Mouse (Mus musculus): ENCODE results near the gene Mark2. TPM values are rescaled to one million over a fixed set of nuclear protein-coding genes. Genes with fewer than 3 reads are reported as not detected.
"Not testable (repeated sequence)": the region's sequence is repeated elsewhere in the genome, so short reads cannot be mapped to it uniquely, and the experiment has no call there.

The Mark2 gene
- total RNA-seq (2015; ENCODE audit: low replicate concordance) (48.7 and 54.1 TPM in 2 replicates), total RNA-seq (2017; ENCODE audit: low replicate concordance) (38.4 and 51.5 TPM in 2 replicates)

GRCm38 (mm10) chr19:7341512-7342397 lies at the start of gene Mark2:
Gene Mark2 (minus strand): TSS chr19:7341860.
- peak; percentile 83 for ATAC-seq (replicated peaks; ENCODE audit: low FRiP score, poor library complexity, severe bottlenecking)

GRCm38 (mm10) chr19:7388488-7388887 lies 46.8 kb upstream of the Mark2 start:
- no peak for ATAC-seq (replicated peaks; ENCODE audit: low FRiP score, poor library complexity, severe bottlenecking)

GRCm38 (mm10) chr19:7386042-7386441 lies 44.4 kb upstream of the Mark2 start:
- ATAC-seq (replicated peaks; ENCODE audit: low FRiP score, poor library complexity, severe bottlenecking): no peak

GRCm38 (mm10) chr19:7382903-7383865 lies 41.5 kb upstream of the Mark2 start, which contains the start of gene Spindoc:
Gene Spindoc (minus strand): TSS chr19:7382994.
- peak; percentile 98 for ATAC-seq (replicated peaks; ENCODE audit: low FRiP score, poor library complexity, severe bottlenecking)

- ATAC-seq (replicated peaks; ENCODE audit: low FRiP score, poor library complexity, severe bottlenecking): peak; percentile 58
These were observed 40.7 kb upstream of the Mark2 start for GRCm38 (mm10) chr19:7382248-7382902.

GRCm38 (mm10) chr19:7381906-7382247 lies 40.2 kb upstream of the Mark2 start:
- no peak for ATAC-seq (replicated peaks; ENCODE audit: low FRiP score, poor library complexity, severe bottlenecking)

GRCm38 (mm10) chr19:7377639-7378038 lies 36.0 kb upstream of the Mark2 start:
- no peak for ATAC-seq (replicated peaks; ENCODE audit: low FRiP score, poor library complexity, severe bottlenecking)

- ATAC-seq (replicated peaks; ENCODE audit: low FRiP score, poor library complexity, severe bottlenecking): no peak
These were observed 32.8 kb upstream of the Mark2 start for GRCm38 (mm10) chr19:7374491-7374890.

- ATAC-seq (replicated peaks; ENCODE audit: low FRiP score, poor library complexity, severe bottlenecking): not testable (repeated sequence)
These were observed 27.8 kb upstream of the Mark2 start for GRCm38 (mm10) chr19:7369469-7369868.

- no peak for ATAC-seq (replicated peaks; ENCODE audit: low FRiP score, poor library complexity, severe bottlenecking)
These were observed 12.0 kb upstream of the Mark2 start for GRCm38 (mm10) chr19:7353636-7354035.

- ATAC-seq (replicated peaks; ENCODE audit: low FRiP score, poor library complexity, severe bottlenecking): no peak
These were observed 11.3 kb upstream of the Mark2 start for GRCm38 (mm10) chr19:7352809-7353495.

GRCm38 (mm10) chr19:7349993-7350392 lies 8.3 kb upstream of the Mark2 start:
- no peak for ATAC-seq (replicated peaks; ENCODE audit: low FRiP score, poor library complexity, severe bottlenecking)

- ATAC-seq (replicated peaks; ENCODE audit: low FRiP score, poor library complexity, severe bottlenecking): no peak
These were observed 3.6 kb upstream of the Mark2 start for GRCm38 (mm10) chr19:7345235-7345755.

- ATAC-seq (replicated peaks; ENCODE audit: low FRiP score, poor library complexity, severe bottlenecking): no peak
These were observed 986 bp upstream of the Mark2 start for GRCm38 (mm10) chr19:7342646-7343045.

GRCm38 (mm10) chr19:7340780-7341475 lies 732 bp downstream of the Mark2 start:
- peak; percentile 30 for ATAC-seq (replicated peaks; ENCODE audit: low FRiP score, poor library complexity, severe bottlenecking)

- ATAC-seq (replicated peaks; ENCODE audit: low FRiP score, poor library complexity, severe bottlenecking): no peak
These were observed 1.3 kb downstream of the Mark2 start for GRCm38 (mm10) chr19:7340371-7340779.

GRCm38 (mm10) chr19:7339867-7340266 lies 1.8 kb downstream of the Mark2 start:
- ATAC-seq (replicated peaks; ENCODE audit: low FRiP score, poor library complexity, severe bottlenecking): no peak

GRCm38 (mm10) chr19:7339026-7339425 lies 2.6 kb downstream of the Mark2 start:
- no peak for ATAC-seq (replicated peaks; ENCODE audit: low FRiP score, poor library complexity, severe bottlenecking)

Measured in erythroid progenitor cell, adult 5-6 weeks (primary cell).